Mouse (Mus musculus) urinary bladder, postnatal 0 days (tissue): ENCODE measurements around the gene Gm17124. TPM values are rescaled to one million over a fixed set of nuclear protein-coding genes. Genes with fewer than 3 reads are reported as not detected.

Experiments
- microRNA-seq: library from miRNA; unstranded; fragments of <30 nt; microRNA quantifications from one replicate; pipeline ENCODE4, GENCODE M21; 2016
- polyA plus RNA-seq: library from polyadenylated mRNA; unstranded; fragments of >200 nt; fragmentation: Nextera tagmentation; extraction: Ambion mirVana; gene quantifications from 2 replicates; pipeline ENCODE4 v1.2.1, GENCODE M21; 2015

Gene Gm17124
- not detected in 2 replicates for polyA plus RNA-seq

DNA sequence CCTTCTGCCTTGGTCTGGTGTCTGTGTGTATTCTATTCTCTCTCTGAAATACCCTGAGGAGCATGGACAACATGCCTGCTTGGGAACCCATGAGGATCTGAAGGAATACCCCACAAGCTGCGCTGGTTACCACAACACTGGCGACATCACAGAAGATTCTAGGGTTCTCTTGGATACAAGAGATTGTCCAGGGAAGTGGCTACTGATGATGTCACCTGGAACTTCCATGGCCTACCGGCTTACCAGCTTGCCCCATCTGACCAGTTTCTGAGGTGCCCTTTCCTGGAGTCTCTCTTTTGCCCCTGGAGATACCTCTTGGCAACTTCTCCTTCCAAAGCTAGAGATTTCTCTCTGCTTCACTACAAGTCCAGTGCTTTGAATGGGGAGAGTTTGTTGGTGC, at the start of gene Gm17124:
Gene Gm17124 (minus strand): TSS at position 101 of the 400 bp plus-strand sequence.

DNA sequence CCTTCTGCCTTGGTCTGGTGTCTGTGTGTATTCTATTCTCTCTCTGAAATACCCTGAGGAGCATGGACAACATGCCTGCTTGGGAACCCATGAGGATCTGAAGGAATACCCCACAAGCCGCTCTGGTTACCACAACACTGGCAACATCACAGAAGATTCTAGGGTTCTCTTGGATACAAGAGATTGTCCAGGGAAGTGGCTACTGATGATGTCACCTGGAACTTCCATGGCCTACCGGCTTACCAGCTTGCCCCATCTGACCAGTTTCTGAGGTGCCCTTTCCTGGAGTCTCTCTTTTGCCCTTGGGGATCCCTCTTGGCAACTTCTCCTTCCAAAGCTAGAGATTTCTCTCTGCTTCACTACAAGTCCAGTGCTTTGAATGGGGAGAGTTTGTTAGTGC, 42.1 kb upstream of the Gm17124 start, which contains the start of gene Gm3633:
Gene Gm3633 (minus strand): TSS at position 101 of the 400 bp plus-strand sequence.

Small RNAs within 50 kb of the gene (microRNA-seq; reads per million reads assigned to microRNA genes)
- gene Gm23620 (not detected), gene Gm25228 (not detected)

Other genes with a start within 250 kb of the Gm17124 start
- not detected in 2 replicates for gene Gm8005, start 160.2 kb downstream of the Gm17124 start, polyA plus RNA-seq
- gene Gm8011, start 136.0 kb downstream of the Gm17124 start, polyA plus RNA-seq: not detected in 2 replicates
- not detected in 2 replicates for gene Gm8020, start 97.5 kb downstream of the Gm17124 start, polyA plus RNA-seq
- not detected in 2 replicates for gene Gm8024, start 75.6 kb downstream of the Gm17124 start, polyA plus RNA-seq
- not detected in 2 replicates for gene Gm3633, start 42.0 kb upstream of the Gm17124 start, polyA plus RNA-seq
- not detected in 2 replicates for gene Gm10378, start 56.1 kb upstream of the Gm17124 start, polyA plus RNA-seq
- gene Gm3015, start 168.9 kb upstream of the Gm17124 start, polyA plus RNA-seq: not detected in 2 replicates
- not detected in 2 replicates for gene Gm10377, start 198.1 kb upstream of the Gm17124 start, polyA plus RNA-seq